Mouse (Mus musculus): Measurements from ENCODE around the gene Cdc42bpg.

DNA sequence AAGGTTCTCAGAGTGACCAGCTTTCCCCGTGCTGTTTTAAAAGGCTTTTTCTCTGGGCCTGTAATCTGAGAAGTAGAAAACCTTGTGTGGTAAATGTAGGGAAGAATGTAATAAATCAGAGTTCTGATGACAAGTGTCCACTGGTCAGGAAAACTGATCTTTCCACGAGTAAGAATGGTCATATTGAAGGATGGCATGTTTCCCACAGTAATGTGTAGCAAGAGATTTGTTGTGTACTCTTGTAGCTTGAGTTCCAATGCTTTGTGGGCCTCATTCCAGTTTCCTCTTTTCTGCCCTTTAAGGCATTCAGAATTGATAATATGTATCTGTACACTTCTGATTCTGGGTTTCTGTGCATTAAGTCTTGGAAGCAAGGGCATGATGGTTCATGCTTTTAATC, 58.6 kb downstream of the Cdc42bpg start:
- TF ChIP-seq CTCF (IDR thresholded peaks at IDR 0.05 in 2 of 3, conservative IDR thresholded peaks at IDR 0.05 in 1 of 3; ENCODE audit: control insufficient read depth in 1 of 3, insufficient read depth in 1 of 3, low read depth in 2 of 3, low read length in 3 of 3, poor library complexity in 1 of 3, severe bottlenecking in 1 of 3) = no peak
- TF ChIP-seq CHD2 (IDR thresholded peaks at IDR 0.05; ENCODE audit: low read length) = no peak
- peak; percentile 68; the same call in 1 of the 2 replicates for TF ChIP-seq SIN3A (IDR thresholded peaks at IDR 0.05; ENCODE audit: low read length)

Measured in MEL (cell line).